Mouse (Mus musculus) thymus, adult 2 months (tissue): ENCODE measurements around the gene Gm42906.

ENCODE experiments used
- CTCF ChIP-seq: fragments of 200-500 bp; IDR thresholded peaks from 2 replicates; pipeline ENCODE4 v1.5.1; 2012; ENCODE audit warnings: mild to moderate bottlenecking, control low read depth, low read length, moderate library complexity, borderline replicate concordance; ENCODE audit not compliant: control insufficient read depth, poor library complexity, insufficient read depth; ENCODE audit errors: extremely low read depth
- POLR2A ChIP-seq: fragments of 200-500 bp; IDR thresholded peaks from 2 replicates; pipeline ENCODE4 v1.6.1; 2012; ENCODE audit warnings: mild to moderate bottlenecking, low read length, control low read depth, moderate library complexity; ENCODE audit not compliant: control insufficient read depth, poor library complexity, insufficient read depth; ENCODE audit errors: extremely low read depth

GRCm38 (mm10) chr5:151065228-151065627 lies 362.7 kb downstream of the Gm42906 start:
- TF ChIP-seq CTCF (no peak), POLR2A (no peak)
